Mouse (Mus musculus) B cell, adult 62 days (primary cell): ENCODE results near the gene Olfr766-ps1. TPM values are rescaled to one million over a fixed set of nuclear protein-coding genes. Genes with fewer than 3 reads are reported as not detected.

ENCODE experiments used
- total RNA-seq: library from RNA; stranded (reverse); gene quantifications from 4 replicates; pipeline ENCODE4 v1.2.4, GENCODE M21; 2023

Gene Olfr766-ps1
- total RNA-seq = not detected in 4 replicates

DNA sequence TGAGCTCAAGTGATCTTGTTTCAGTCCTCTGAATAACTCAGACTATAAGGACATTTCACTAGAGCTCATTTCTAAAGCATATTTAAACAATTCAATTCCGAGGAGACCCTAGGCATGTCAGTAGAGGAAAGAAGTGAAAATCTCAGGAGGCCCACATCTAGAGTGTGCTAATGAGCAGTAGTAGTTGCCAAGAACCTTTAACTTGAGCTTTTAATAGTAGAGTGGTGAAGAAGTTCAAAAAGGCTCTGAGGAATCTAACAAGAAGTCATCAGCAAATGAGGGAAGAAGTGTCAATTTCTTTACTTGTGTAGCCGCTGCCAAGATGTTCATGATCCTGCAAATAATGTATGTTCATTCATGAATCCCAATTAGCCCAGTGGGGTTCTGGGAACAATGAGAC, at the start of gene Olfr766-ps1:
Olfr766-ps1 (minus strand) TSS at position 101 of the 400 bp plus-strand sequence.

GRCm38 (mm10) chr10:129117761-129118160, 49.0 kb upstream of the Olfr766-ps1 start, which contains the start of gene Olfr769:
Gene Olfr769, minus strand, starts transcription at chr10:129117861.

GRCm38 (mm10) chr10:129099275-129099674, 30.5 kb upstream of the Olfr766-ps1 start, which contains the start of gene Olfr768:
Gene Olfr768, minus strand, starts transcription at chr10:129099375.

GRCm38 (mm10) chr10:129082810-129083209, 14.0 kb upstream of the Olfr766-ps1 start, which contains the start of gene Olfr767:
Gene Olfr767, minus strand, starts transcription at chr10:129082910.

GRCm38 (mm10) chr10:129049898-129050297, 18.9 kb downstream of the Olfr766-ps1 start, which contains the start of gene Olfr765:
Gene Olfr765, minus strand, starts transcription at chr10:129049998.

DNA sequence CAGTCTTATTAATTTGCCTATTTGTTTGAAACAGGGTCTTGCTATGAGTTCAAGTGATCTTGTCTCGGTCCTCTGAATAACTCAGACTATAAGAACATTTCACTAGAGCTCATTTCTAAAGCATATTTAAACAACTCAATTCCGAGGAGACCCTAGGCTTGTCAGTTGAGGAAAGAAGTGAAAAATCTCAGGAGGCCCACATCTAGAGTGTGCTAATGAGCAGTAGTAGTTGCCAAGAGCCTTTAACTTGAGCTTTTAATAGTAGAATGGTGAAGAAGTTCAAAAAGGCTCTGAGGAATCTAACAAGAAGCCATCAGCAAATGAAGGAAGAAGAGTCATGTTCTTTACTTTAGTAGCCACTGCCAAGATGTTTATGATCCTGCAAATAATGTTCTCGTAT, 29.0 kb downstream of the Olfr766-ps1 start, which contains the start of gene Olfr764-ps1:
Olfr764-ps1 (minus strand) TSS at position 101 of the 400 bp plus-strand sequence.

Other genes with a start within 250 kb of the Olfr766-ps1 start
- 19.4 to 26.1 TPM (median 22.5 TPM) in 4 replicates for gene Ormdl2, start 247.3 kb downstream of the Olfr766-ps1 start, total RNA-seq
- gene Gdf11, start 177.3 kb downstream of the Olfr766-ps1 start, total RNA-seq = 51.4 to 56.9 TPM (median 52.5 TPM) in 4 replicates
- 0.81 to 1.1 TPM (median 0.97 TPM) in 3 of 4 replicates, not detected in the other for gene Cd63, start 168.0 kb downstream of the Olfr766-ps1 start, total RNA-seq
- gene Rdh5, start 146.1 kb downstream of the Olfr766-ps1 start, total RNA-seq = 6.8 to 13.1 TPM (median 7.4 TPM) in 4 replicates
- gene Bloc1s1, start 144.9 kb downstream of the Olfr766-ps1 start, total RNA-seq = 62.0 to 76.3 TPM (median 67.9 TPM) in 4 replicates
- gene Itga7, start 135.2 kb downstream of the Olfr766-ps1 start, total RNA-seq = 0.27 TPM in 1 of 4 replicates, not detected in the others
- gene Mettl7b, start 108.0 kb downstream of the Olfr766-ps1 start, total RNA-seq = not detected in 4 replicates
- gene Olfr9, start 79.5 kb downstream of the Olfr766-ps1 start, total RNA-seq = not detected in 4 replicates
- not detected in 4 replicates for gene Olfr763, start 58.2 kb downstream of the Olfr766-ps1 start, total RNA-seq
- gene Olfr764-ps1, start 29.1 kb downstream of the Olfr766-ps1 start, total RNA-seq = not detected in 4 replicates
- gene Olfr765, start 19.0 kb downstream of the Olfr766-ps1 start, total RNA-seq = not detected in 4 replicates
- not detected in 4 replicates for gene Olfr767, start 13.9 kb upstream of the Olfr766-ps1 start, total RNA-seq
- not detected in 4 replicates for gene Olfr768, start 30.4 kb upstream of the Olfr766-ps1 start, total RNA-seq
- not detected in 4 replicates for gene Olfr769, start 48.9 kb upstream of the Olfr766-ps1 start, total RNA-seq
- not detected in 4 replicates for gene Olfr770, start 70.0 kb upstream of the Olfr766-ps1 start, total RNA-seq
- not detected in 4 replicates for gene Olfr771, start 95.8 kb upstream of the Olfr766-ps1 start, total RNA-seq
- gene Olfr772, start 108.9 kb upstream of the Olfr766-ps1 start, total RNA-seq = not detected in 4 replicates
- not detected in 4 replicates for gene Olfr773, start 118.4 kb upstream of the Olfr766-ps1 start, total RNA-seq
- gene Olfr774, start 167.2 kb upstream of the Olfr766-ps1 start, total RNA-seq = not detected in 4 replicates
- not detected in 4 replicates for gene Olfr775, start 179.4 kb upstream of the Olfr766-ps1 start, total RNA-seq
- not detected in 4 replicates for gene Olfr776, start 190.2 kb upstream of the Olfr766-ps1 start, total RNA-seq
- gene Olfr777, start 202.5 kb upstream of the Olfr766-ps1 start, total RNA-seq = not detected in 4 replicates
- gene Olfr780, start 249.1 kb upstream of the Olfr766-ps1 start, total RNA-seq = not detected in 4 replicates